Mouse (Mus musculus): Measurements from ENCODE around the gene Prodh2. TPM values are rescaled to one million over a fixed set of nuclear protein-coding genes. Genes with fewer than 3 reads are reported as not detected.
"Not testable (repeated sequence)": the region's sequence is repeated elsewhere in the genome, so short reads cannot be mapped to it uniquely, and the experiment has no call there.

Gene Prodh2
- polyA plus RNA-seq, 2 experiments from 2014 or later, result not detected

GRCm38 (mm10) chr7:30490251-30490956 is 3.0 kb upstream of the Prodh2 start:
- no peak for ATAC-seq

DNA sequence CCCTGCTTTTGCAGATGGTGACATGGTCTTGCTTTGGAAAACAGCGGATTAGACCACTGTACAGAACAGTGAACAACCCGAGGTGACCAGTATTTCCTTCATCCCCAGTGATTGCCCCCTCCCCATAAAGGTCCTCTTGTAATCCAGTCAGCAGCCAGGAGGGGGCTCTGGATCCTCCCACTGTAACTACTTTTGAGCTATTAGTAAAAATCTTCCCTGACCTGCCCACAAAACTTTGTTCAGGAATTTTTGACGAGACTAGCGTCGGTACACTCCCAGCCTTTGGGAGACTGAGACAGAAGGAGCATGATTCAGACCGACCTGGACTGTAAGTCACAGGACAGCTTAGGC is 2.5 kb upstream of the Prodh2 start:
- ATAC-seq, result no peak

GRCm38 (mm10) chr7:30492765-30493164 is 657 bp upstream of the Prodh2 start:
- ATAC-seq, result peak; percentile 43

DNA sequence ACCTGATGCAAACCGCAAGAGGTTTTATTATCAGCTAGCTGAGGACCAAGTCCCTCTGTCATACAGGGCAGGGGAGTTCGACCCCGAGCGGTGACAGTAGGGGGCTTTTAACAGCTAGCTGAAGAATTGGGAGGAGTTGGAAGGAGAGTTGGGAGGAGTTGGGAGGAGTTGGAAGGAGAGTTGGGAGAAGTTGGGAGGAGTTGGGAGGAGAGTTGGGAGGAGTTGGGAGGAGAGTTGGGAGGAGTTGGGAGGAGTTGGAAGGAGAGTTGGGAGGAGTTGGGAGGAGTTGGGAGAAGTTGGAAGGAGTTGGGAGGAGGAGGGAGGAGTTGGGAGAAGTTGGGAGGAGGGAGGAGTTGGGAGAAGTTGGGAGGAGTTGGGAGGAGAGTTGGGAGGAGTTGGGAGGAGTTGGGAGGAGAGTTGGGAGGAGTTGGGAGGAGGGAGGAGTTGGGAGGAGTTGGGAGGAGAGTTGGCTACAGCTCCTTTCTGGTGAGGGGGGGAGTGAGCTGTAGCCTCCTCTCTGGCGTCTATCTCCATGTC is 2.2 kb downstream of the Prodh2 start:
- ATAC-seq, result not testable (repeated sequence)

- not testable (repeated sequence) for ATAC-seq
Measured at GRCm38 (mm10) chr7:30501159-30501558, 7.7 kb downstream of the Prodh2 start.

DNA sequence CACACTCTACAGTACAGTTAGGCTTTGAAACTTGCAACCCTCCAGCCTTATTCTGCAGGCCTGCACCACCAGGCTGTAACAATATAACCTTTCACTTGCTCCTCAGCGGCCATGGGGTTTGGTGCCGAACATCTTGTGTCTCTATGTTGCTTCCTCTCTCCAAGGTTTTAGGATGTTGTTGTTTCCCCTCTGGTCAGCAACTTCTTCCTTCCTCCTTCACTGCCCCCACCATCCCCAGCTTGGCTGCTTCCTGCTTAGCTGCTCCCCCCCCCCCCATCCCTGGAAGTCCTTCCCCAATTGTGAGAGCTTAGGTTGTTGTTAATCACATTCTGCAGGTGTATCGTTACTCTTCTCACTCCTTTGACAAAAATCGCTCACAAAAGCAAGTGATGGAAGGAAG is 14.6 kb downstream of the Prodh2 start:
- ATAC-seq, result no peak

- ATAC-seq, result no peak
Measured at GRCm38 (mm10) chr7:30515003-30515760, 21.8 kb downstream of the Prodh2 start.

DNA sequence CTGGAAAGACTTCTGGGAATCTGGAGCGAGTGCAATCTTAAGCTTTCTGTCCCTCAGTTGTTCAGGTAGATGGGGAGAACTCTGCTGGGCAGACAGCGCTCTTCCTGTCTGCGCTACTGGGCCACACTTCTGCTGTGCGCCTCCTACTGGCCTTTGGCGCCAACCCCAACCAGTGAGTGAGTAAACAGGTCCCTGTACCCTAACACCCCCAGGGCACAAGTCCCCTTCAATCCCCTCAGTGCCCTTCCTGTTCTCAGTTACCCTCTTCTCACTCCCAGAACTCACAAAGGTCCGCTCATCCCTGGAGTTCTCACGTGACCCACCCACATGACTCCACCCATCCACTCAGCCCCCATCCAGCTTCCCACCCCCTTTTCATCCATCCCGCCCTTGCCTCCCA is 24.9 kb downstream of the Prodh2 start:
- no peak for ATAC-seq

GRCm38 (mm10) chr7:30520396-30520795 is 27.0 kb downstream of the Prodh2 start:
- ATAC-seq, result no peak

GRCm38 (mm10) chr7:30520856-30521255 is 27.4 kb downstream of the Prodh2 start:
- ATAC-seq, result no peak

DNA sequence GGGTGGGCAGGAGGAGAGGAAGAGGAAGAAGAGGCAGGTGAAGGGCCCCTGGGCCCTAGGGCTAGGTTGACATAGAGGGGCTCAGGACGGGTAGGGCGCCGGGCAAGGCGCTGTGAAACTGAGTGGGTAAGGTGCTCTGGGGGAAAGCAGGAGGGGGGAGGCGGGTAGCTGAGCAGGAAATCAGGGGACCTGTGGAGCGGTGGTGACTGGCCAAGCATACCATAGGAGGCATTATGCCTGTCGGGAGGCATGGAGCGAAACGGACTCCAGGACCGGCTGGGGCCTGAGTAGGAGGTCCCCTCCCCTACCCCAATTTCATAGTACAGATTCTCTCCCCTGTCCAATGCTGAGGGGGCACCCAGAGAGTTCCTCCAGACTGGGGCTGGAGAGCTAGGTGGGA is 29.4 kb downstream of the Prodh2 start:
- no peak for ATAC-seq

- no peak for ATAC-seq
Measured at GRCm38 (mm10) chr7:30524487-30524886, 31.1 kb downstream of the Prodh2 start.

DNA sequence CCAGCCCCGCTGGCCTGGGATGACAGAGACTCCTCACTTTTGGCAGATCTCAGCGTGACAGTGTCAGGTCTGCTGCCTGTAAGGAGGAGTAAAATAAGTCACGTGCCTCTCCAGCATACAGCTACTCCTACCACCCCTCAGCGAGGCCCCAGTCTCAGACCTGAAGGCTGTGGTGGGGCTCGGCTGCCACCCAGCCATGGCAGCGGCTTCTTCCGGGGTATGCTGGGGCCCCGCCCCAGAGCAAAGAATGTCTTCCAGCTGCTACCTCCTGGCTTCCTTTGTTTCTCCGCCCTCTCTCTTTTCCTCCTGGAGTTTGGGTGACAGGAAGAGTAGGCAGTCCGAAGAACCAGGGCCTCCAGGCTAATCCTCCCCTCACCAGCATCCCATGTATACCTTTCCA is 32.5 kb downstream of the Prodh2 start:
- ATAC-seq, result no peak

DNA sequence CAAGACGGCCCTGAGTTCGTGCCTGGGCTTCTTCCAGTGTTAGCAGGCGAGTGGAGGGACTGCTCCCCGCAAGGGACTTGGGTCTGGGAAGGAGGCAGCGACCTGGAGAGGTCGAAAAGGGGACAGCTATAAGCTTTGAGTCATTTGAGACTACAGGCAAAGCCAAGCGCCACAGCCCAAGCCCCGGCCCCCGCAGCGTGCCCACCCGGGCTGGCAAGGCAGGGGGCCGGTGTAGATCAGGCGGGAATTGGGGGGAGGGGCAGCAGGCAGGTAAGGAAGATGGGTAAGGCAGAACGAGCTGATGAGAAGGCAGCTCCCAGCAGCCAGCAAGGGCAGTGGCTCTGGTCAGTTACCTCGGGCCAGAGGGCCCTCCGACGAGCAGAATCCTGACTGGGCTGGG is 33.0 kb downstream of the Prodh2 start:
- ATAC-seq, result no peak

DNA sequence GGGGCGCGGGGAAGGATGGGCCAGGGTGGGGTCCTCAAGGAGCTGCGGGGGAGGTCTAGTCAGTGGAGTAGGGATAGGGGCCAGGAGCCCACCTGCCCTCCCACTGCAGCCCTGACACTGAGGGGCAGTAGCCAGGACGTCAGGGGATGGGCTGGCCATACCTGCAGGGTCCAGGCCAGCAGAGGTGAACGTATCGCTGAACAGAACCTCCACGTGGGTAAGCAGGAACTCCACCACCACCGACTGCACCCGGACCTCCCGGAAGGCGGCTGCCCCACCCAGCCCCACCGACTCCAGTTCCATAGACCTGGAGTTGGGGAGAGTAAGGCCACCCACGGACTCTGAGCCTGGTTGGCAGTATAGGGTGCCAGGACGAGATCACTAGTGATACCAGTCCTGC is 33.6 kb downstream of the Prodh2 start:
- ATAC-seq, result no peak

DNA sequence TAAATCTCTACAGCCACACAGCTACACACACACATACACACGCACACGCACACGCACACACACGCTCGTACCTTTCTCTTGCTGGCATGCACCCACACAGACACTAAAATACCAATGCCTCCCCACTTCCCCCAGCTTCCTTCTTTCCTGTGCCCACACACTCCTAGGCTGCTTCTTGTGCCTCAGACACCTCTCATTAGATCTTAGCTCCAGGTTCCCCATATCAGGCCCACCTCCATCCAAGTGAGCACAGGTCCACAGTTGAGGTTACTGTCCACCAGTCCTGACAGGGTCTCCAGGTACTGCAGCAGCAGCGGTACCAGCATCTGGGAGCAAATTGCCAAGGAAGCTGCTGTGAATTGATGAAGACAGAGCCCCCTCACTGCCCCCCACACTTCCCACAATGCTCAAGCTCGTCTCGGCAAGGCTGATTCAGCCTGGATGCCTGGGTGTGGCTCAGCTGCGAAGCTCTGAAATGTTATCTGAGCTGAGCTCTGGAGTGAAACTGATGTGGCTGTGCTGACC is 37.9 kb downstream of the Prodh2 start:
- no peak for ATAC-seq

- ATAC-seq, result no peak
Measured at GRCm38 (mm10) chr7:30532931-30533330, 39.5 kb downstream of the Prodh2 start.

- ATAC-seq, result no peak
Measured at GRCm38 (mm10) chr7:30533941-30534632, 40.7 kb downstream of the Prodh2 start.

- ATAC-seq, result peak; percentile 91
Measured at GRCm38 (mm10) chr7:30534633-30535577, 41.5 kb downstream of the Prodh2 start, which contains the start of gene Arhgap33. Arhgap33 (minus strand) TSS chr7:30535060.

GRCm38 (mm10) chr7:30540572-30540971 is 47.1 kb downstream of the Prodh2 start:
- no peak for ATAC-seq

DNA sequence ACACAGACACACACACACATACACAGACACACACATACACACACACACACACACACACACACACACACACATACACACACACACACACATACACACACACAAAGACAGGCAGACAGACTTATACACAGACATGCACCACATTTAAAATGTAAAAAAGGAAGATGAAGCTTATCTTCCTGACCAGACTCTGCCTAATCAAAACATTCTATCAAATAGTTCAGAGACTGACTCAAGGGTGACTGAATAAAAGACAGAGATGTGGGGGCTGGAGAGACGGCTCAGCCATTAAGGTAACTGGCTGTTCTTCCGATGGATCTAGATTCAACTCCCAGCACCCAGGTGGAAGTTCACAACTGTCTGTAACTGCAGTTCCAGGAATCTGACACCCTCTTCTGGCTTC is 50.9 kb downstream of the Prodh2 start:
- no peak for ATAC-seq

DNA sequence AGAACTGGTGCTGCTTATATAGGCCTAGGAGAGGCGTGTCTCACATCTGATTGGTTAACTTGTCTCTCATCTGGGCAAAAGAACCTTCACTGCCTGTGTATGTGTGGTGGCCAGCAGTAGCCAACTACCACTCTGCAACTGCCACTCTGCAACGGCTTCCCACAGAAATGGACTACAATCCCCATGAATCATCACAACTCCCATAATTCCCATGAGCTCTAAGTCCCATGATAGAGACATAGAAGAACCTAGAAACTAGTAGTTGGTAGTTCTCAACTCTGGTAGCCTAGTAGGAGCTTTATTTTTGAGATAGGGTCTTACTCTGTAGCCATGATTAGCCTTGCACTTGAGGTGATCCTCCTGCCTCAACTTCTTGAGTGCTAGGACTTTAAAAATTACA is 56.5 kb downstream of the Prodh2 start:
- no peak for ATAC-seq

All from activated CD4-positive, CD25-positive, alpha-beta regulatory T cell, adult 4 months (primary cell).